Mouse (Mus musculus) forelimb bud, embryonic 11.5 days (tissue): ENCODE measurements around the gene Isca2.

ENCODE experiments used
- DNase-seq: peaks from one replicate; pipeline ENCODE4 v3.0.0-alpha.2; 2012; ENCODE audit warnings: low read depth, low spot score

Gene Isca2

GRCm38 (mm10) chr12:84771981-84772520 lies 1.0 kb upstream of the Isca2 start:
- peak; percentile 46 for DNase-seq

DNA sequence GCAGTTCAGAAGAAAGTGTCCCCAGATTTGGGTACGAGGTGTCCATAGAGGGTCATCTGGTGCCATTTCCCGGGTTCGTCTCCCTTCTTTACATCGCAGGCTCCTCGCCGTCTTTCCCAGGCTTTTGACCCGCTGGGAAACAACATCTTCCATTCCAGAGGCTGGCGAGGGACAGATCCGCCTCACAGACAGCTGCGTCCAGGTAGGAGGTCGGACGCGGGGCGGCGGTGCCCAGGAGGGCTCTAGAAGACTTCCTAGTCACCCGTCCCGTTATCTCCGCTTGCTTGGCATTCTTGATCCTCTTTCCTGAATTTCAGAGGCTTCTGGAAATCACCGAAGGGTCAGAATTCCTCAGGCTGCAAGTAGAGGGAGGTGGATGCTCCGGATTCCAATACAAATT lies 425 bp downstream of the Isca2 start:
- DNase-seq: no peak

- DNase-seq: no peak
These were observed 1.3 kb downstream of the Isca2 start for GRCm38 (mm10) chr12:84774376-84774775.

DNA sequence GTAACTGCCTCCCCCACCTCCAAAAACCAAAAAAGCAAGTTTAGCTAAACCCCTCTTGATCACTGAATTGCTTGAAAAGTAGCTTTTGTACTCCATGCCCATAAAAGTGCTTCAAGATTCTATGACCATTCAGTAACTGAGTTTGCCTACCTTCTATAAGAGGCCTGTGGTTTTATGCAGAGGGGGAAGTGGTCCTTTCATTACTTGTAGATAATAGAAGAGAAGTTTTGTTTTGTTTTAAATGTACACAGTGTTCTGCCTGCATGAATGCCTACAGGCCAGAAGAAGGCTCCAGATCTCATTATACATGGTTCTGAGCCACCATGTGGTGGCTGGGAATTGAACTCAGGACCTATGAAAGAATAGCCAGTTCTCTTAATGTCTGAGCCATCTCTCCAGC lies 3.2 kb downstream of the Isca2 start:
- no peak for DNase-seq

- peak; percentile 94 for DNase-seq
These were observed 11.7 kb downstream of the Isca2 start for GRCm38 (mm10) chr12:84784604-84785381.

DNA sequence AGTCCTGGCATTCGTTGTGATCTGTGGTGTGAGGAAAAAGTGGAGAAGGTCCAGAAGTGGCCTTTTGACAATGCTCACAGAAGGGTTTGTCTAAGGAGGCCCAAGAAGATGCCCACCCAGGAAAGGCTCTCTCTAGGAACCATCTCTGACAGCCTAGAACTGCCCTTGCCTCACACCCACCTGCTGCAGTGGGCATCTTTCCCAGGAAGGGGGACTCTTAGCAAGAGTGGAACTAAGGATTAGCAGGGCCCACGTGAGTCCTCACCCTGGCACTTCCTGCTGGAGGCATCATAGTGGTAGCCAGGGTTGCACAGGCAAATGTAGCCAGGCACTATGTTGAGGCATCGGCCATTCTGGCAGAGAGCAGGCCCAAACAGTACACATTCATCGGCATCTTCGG lies 13.0 kb downstream of the Isca2 start:
- no peak for DNase-seq

- DNase-seq: no peak
These were observed 17.8 kb downstream of the Isca2 start for GRCm38 (mm10) chr12:84790853-84791252.

DNA sequence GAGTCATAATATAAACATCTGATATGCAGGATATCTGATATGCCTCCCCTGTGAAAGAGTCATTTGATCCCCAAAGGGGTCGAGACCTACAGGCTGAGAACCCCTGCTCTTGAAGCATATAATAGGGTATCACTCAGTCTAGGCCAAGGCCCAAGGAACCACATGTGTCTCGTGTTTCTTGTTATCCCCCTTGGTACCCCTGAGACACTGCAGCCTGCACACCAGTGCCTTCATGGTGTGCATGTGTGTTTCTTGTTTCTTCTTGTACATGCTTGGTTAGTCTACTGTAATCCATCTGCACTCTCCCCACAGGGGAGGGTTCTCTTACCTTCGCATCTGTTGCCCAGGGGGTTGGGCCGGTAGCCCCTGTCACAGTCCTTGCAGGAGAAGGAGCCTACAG lies 19.6 kb downstream of the Isca2 start:
- no peak for DNase-seq

DNA sequence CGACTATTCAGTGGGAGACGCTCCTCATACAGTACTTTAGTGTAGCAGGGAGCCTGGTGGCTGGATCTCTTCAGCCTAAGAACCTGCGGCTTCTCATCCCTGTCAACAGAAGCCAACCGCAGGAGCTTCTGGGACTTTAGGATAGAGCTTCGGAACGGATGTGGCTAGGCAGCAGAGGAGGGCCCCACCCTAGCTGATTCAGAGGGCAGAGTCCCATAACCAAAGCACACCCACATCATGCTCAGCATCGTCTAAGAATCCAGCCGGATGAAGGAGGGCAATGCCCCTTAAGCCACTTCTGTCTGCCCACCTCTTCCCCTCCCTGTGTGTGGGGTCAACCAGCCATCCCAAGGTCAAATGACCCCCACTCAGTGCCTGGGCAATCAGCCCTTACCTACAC lies 21.6 kb downstream of the Isca2 start:
- no peak for DNase-seq

GRCm38 (mm10) chr12:84799086-84799485 lies 26.0 kb downstream of the Isca2 start:
- DNase-seq: no peak

DNA sequence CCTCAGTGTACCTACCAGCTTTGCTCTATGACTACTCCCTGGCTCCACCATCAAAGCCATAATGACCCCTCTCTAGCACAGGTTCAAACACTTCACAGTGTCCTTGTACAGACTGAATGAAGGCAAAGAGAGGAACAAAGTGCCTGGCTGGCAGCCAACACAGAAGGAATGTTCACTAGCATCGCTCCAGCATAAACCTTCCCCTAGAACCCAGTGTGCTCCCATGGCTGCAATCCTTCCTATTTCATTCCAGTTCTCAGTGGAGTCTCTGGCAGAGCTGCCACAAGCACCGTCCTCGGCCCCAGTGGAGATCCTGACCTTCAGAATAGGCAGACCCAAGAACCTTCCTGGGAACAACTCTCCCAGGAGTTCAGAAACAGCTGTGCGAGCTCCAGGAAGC lies 27.4 kb downstream of the Isca2 start:
- DNase-seq: no peak

DNA sequence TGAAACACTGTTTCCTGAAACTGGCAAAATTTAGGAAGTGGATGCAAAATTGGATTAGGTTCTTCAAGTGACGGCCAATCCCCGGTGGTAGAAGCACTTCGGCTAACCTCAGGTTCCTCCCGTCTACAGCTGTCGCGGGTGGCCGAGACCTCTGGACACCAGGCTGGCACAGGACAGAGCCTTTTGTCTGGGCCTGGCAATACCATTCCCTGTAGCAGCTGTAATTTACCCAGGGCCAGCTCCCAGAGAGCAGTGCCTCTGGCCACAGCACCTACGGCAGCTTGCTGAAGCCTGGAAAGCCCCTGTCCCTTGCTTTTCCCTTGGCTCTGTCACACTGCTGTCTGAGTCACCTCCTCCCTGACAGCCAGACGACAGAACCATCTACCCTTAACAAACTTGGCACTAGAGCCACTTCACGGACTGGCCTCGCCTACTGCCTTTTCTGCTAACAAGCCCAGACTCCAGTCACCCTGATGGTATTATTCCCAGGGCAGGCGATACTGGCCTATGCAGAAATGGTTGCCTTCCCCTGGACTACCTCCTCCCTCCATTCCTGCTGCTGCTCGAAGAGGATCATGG lies 28.6 kb downstream of the Isca2 start:
- no peak for DNase-seq

DNA sequence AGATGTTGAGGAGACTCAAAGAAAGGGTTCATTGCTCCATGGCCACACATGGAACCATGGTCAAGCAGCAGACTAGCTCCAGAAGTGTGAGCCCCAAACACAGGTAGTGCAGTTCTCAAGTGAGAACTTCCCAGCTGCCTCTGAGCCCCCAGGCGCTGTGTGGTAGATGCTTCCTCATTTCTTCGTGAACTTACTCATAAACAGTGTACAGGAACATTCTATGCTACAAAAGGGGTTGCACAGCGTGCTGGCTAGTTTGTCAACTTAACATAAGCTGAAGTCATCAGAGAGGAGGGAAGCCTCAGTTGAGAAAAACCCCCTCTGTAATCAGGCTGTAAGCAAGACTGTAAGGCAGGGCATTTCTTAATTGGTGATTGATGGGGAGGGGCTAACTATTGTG lies 29.6 kb downstream of the Isca2 start:
- no peak for DNase-seq

DNA sequence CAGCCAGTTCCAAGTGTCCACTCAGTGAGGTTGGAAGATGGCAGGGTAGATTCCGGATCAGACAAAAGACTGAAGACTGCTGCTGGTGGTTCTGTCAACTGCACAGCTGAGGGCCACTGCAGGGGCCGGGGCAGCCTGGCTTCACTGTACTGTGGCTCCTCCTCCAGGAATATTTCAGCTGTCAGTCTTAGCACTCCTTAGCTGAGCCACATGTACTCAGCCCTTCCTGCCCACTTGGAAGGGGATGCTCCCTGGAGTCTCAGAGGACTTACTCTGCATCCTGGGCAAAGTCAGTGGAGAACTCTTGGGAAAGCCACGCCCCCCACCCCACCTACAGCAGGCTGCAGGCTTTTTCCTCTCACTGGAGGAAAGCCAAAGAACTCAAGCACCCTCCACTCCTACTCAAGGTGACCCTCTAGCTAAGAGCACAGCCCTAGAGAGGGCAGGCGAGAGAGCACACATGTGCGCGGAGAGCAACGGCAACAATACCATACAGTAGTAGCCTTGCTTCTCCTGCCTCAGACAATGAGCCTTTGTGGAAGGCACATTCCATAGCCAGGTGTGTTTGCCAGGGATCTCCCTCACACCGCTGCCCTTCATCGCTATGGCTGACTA lies 32.3 kb downstream of the Isca2 start:
- peak; percentile 26 for DNase-seq

GRCm38 (mm10) chr12:84806010-84806409 lies 33.0 kb downstream of the Isca2 start:
- DNase-seq: no peak

GRCm38 (mm10) chr12:84806726-84807125 lies 33.7 kb downstream of the Isca2 start:
- no peak for DNase-seq

DNA sequence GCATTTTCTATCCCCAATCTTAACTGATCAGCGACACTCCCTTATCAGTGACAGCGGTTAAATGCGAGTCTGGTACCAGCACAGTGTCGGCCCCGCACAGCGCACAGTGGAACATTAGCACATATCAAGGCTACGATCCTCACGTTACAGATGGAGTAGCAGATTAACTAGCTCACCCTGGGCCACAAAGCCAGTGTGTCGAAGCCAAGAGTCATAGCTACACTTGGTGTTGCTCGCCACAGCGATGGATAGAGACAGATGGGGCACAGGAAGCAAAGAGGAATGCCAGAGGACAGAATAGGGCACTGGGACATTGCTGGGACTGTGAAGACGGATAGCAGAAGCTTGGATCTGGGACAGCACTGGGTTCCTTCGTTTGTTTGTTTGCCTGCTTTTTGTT lies 34.3 kb downstream of the Isca2 start:
- no peak for DNase-seq

DNA sequence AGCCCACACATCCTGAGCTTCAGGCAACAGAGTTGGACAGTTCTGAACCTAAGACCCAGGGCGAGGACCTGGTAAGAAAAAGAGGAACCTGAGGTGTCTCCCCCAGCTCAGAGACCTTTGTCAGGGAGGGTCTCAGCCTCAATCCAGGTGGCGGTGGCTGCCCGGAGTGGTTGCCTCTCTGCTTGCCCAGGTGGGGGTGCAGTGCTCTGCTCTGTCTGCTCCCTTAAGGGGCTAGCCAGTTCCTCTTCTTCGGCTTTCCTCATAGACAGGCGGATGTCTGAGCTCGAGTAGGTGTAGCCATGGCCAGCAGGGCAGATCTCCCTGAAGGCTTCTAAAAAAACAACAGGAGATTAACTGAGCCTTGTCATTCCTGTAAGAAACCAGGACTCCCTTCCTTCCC lies 36.0 kb downstream of the Isca2 start:
- no peak for DNase-seq

GRCm38 (mm10) chr12:84810810-84811209 lies 37.8 kb downstream of the Isca2 start:
- no peak for DNase-seq

DNA sequence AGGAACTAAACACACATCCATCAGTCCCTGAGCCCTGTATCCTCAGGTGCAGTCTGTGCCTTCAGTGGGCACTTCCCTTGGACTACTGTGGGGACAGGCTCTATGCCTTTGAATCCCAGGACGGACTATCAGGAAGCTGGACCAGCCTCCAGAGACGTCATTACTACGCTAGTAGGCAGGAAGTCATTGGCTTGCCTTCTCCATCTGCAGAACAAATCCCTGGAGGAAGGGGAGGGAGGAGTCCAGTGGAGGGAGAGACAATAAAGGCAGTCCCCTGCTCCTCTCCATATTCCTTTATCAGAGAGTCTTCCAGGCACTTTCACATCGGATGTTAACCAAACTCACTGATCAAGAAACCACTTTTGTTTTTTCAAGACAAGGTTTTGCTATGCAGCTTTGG lies 38.5 kb downstream of the Isca2 start:
- DNase-seq: no peak

DNA sequence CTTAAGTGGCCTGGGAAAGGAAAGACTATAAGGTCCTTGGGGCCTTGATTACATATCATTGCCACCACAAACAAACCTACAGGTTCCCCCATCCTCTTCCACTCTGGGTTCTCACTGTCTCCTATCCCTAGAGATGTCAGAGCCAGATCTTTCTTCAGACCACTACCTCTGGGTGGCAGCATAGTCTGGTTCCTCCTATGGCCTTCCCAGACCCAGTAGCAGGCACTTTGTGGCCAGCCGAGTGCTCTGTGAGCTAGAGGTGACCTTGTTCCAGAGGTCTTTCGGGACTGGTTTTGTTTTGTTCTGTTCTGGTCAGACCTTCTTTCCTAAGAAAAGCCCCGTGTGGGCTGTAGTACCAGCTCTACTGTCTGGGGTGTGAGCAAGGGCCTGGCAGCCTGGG lies 39.0 kb downstream of the Isca2 start:
- no peak for DNase-seq

DNA sequence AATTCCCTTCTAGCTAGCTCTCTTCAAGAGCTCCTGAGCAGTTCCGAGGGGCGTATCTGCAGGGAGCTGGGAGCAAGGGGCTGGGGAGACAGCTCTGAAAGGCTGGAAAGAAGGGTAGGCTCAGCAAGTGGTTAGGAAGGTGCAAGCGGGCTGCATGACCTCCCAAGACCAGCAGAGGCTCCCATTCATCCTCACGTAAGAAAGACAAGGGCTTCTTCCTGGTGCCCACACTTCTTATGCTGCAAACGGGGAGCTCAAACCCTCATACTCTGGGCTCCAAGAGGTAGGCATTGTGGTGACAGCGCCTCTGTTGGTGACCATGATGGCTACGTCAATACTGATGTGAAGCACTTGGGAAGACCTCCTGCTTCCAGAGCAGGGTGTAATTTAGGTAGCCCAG lies 40.7 kb downstream of the Isca2 start:
- no peak for DNase-seq
